Mouse (Mus musculus) megakaryocyte, adult 5-6 weeks (primary cell): ENCODE results near the gene Alk. TPM values are rescaled to one million over a fixed set of nuclear protein-coding genes. Genes with fewer than 3 reads are reported as not detected.

ENCODE experiments used
- ATAC-seq: 2 replicates; pipeline ENCODE4 v1.8.0; 2016; ENCODE audit warnings: mild to moderate bottlenecking, inconsistent platforms; ENCODE audit not compliant: poor library complexity, severe bottlenecking
- total RNA-seq, 2 experiments: library from RNA; stranded (forward) in 1 of 2; stranded (reverse) in 1 of 2; fragments of 153-499, 151-499 nt in 1 of 2; fragments of 221-1000, 200-1000 nt in 1 of 2; gene quantifications; 2 replicates each; pipeline versions ENCODE4 v1.2.3 to v1.2.4; 2015 to 2017

Gene Alk
- total RNA-seq, 2 experiments from 2014 or later = not detected

DNA sequence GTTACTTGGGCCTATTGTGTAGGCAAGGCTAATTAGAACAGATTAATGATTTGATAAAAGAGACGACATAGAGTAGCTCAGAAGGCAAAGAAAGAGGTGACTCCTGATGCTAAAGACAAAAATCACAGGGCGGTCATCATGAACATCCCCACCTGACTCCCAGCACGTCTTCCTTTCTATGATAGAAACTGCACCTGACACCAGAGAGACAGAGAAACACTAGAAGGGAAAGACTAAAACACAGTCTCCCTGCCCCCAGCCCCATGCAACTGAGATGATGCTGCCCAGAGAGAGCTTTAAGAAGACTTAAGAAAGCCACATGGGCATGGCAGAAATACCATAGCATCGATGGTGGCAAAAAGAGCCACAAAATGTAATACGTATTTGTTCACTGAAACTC is 330.2 kb downstream of the Alk start:
- ATAC-seq = no peak

DNA sequence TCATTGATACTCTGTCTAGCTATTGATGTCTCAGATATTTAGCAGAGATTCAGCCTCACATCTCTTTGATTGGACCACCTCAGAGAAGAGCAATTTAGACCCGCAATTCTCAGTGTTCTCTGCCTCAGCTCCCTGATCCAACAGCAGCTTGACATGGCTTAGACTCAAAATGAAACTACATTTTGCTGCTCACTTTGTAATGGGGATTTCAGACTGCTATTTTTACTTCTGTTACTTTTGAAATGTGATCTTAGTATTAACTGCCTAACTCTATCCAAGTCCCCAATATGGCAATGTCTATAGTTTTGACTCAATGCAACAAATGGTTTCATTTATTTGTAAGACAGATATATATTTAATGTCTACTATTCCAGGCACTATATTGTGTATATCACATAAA is 332.8 kb downstream of the Alk start:
- ATAC-seq = no peak

DNA sequence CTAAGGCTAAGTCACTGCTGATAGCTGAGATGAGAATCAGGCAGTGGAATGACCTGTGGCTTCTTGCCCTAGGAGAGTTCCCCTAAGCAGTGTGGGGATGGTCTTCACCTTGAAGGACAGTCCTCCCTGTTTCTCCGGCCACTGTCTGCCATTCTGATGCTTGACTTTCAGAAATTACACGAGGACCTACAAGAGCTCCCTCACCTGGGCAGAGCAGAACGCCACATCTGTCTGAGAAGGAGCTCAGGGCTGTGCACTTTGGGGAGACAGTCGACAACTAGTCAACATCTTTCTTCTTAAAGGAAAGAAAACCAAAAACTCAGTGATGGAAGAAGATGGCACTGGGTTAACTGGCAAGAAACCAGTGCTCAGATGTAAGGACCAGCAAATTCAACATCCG is 335.9 kb downstream of the Alk start:
- ATAC-seq = no peak

- ATAC-seq = no peak
Observed at GRCm38 (mm10) chr17:72265171-72266022, 339.0 kb downstream of the Alk start.

DNA sequence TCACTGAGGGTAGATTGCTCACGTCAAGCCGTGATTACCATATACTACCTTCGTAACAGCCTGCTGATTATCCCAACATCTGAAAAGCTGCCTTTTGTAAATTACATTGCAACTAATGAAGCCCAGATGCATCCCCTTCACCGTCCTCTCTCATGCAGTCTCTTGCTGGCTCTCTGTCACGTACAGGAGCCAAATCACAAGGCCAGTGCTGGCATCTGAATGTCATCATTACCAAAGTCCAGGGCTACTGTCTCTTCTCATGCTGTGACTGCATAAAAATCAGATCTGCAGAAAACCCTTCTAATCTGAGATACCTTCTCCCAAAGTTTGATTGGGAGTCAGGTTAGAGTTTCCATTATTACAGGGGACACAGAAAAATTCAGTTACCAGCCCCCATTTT is 351.0 kb downstream of the Alk start:
- ATAC-seq = no peak

DNA sequence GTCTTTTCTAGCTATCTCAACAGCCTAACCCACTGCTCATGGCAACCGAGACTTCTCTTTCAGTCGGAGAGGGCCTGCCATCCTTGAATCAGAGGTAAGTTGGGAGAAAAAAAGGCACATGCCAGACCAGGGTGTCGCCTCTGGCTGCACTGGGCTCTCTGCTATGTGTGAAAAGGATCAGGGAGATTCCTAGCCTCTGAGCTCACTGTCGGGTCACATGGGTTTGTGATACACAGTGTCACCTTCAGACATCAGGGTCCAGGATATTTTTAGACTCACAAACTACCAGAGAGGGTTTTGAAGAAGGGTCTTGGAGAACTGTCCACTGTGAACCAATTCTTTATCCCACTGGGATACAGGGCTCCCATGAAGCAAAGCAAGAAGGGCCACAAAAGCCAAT is 352.9 kb downstream of the Alk start:
- no peak for ATAC-seq

DNA sequence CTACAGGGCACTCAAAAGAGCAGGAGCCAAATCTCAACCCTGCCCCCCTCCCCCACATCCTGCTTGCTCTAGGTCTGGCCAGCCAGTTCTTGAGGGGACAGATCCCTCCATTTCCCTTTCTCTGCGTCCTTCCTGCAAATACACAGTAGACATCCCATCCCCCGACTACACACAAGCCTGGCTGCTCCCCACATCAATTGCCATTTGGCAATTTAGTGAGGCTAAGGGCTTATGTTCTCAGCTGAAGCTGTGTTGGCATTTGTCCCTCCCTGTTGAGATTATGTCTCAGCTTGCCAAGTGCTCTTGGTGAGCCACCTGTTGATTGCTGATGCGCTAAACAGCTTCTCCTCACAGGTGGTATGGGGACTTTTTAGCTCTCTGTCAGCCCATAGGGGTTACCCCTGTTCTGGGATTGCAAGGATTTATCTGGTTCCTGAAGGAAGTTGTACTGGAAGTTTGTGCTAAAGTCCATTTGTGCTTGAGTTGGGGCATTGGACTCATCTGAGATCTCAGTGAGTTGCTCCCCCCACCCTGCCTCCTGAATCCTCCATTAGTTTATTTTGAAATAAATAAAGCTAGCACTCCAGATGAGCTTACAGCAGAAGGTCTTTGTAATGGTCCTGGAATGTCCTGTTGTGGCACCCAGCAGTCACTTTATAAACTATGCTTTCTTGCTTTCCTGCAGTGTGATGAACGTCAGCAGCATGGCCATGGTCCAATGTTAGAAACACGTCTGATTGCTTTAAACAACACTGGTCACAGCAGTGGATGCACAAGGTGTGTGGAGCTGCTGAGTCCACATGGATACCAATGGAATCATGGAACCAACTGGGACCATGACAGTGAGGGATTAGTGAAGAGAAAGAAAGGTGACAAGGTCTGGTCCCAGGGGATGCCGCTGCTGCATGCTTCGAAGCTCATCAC is 353.7 kb downstream of the Alk start:
- ATAC-seq = no peak

- peak; percentile 77 for ATAC-seq
Observed at GRCm38 (mm10) chr17:72242036-72242435, 362.4 kb downstream of the Alk start.

GRCm38 (mm10) chr17:72237315-72237714 is 367.1 kb downstream of the Alk start:
- ATAC-seq = no peak

- ATAC-seq = no peak
Observed at GRCm38 (mm10) chr17:72230891-72231290, 373.5 kb downstream of the Alk start.

- no peak for ATAC-seq
Observed at GRCm38 (mm10) chr17:72218816-72219215, 385.6 kb downstream of the Alk start.

GRCm38 (mm10) chr17:72197576-72197975 is 406.9 kb downstream of the Alk start:
- ATAC-seq = no peak

- no peak for ATAC-seq
Observed at GRCm38 (mm10) chr17:72194976-72195650, 409.3 kb downstream of the Alk start.

DNA sequence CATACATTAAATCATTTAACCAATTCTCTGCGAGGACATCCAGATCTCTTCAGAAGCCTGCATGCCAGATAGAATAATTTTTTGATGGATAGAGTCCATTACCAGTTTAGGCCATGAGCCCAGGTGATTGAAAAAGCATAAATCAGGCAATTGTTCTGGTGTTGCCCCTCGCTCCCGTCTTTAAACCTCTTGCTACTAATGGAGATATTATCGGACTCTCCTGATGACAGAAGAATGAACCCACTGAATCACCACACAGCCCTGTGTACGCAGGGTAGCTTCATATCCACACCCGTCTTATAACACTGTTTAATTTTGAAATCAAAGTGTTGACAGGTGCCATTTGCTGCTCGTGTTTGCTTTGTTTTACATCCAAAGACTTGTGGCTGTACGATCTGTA is 413.9 kb downstream of the Alk start:
- ATAC-seq = no peak

DNA sequence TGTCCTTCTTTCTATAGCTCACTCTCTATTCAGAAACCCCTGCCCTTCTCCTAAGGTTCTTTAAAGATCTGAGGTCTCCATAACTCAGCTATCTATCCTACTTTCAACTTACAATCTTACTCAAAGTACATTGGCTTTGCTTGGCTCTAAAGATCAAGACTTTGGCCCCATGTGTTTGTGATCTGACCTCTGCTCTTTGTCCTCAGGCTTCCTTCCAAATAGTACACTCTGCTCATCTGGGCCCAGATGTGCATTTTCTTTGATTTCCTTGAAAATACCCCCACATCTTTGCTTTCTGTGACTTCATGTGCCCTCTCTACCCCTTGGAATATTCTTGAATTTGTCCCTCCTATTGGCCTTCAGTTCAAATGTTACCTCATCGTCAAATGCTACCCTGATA is 417.4 kb downstream of the Alk start:
- ATAC-seq = no peak

DNA sequence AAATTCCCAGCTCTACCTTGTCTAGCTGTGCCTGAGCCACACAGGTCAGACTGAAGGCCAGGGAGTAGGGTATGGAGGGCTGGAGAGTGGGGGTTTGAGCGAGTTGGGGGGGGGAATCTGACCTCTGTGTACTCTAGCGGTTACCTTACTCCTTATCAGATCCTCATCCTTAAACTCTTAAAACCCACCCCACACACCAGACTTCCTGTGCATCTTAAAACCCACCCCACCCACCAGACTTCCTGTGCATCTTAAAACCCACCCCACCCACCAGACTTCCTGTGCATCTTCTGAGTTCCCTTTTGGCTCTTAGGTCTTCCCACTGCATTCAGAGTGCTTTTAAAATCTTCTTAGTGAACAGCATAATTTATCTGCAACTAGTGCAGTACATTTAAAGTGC is 422.0 kb downstream of the Alk start:
- peak; percentile 70 for ATAC-seq

DNA sequence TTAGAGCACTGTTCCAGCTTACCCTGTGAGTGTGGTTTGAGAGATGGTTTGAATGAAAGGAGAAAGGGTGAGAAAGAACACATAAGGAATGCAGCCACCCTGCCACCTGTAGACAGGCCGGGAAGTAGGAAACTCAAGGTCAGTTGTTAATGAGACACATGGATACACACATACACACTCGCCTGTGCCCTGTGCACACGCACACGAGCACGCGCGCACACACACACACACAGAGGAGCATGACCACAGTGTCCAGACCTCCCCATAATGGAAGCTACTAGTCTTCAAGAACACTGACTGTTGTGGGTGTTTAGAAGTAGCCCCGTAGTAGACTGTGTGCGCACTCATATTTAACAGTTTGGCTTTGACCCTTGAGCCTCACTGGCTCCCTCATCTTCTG is 424.2 kb downstream of the Alk start:
- no peak for ATAC-seq

- ATAC-seq = peak; percentile 54
Observed at GRCm38 (mm10) chr17:72179722-72180140, 424.7 kb downstream of the Alk start.

GRCm38 (mm10) chr17:72173778-72174177 is 430.6 kb downstream of the Alk start:
- ATAC-seq = no peak

DNA sequence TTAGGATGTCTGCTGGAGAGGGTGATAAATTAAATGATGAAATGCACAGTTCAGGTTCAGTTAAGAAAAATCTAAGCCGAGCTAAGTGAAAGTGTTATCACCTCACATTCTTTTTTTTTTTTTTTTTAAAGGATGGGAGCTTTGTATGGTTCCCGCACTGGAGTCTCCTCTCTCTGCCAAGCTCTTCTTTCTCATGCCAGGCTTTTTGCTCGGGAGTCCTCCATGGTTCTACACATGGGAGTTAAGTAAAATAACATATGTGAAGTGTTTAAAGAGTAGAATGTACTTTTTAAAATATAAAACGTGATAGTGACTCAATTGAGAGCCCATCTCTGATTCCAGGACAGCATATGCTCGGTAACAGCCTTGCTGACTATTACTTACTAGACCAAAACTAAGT is 436.3 kb downstream of the Alk start:
- ATAC-seq = no peak

DNA sequence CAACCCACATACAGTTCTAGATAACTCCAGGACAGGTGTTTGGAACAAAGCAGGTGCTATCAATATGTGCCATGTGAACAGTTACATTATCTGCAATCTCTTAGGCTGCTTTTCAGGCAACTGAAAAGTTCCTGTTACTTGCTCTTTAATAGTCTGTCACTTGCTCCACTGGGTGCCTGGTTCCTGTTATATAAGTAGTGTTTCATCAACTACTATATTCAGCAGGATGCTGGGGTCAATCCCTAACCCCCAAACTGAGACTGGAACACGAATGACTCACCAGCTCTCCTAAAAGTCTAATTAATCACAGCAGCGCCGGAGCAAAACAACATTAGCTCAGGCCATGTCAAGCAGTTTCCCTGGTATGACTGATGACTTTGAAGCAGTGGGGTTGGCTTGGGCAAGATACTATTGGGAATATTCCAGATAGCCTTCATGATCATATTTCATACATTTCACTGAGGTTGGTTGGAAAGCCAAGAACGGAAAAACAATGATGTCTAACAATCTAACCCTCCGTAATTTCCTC is 445.5 kb downstream of the Alk start:
- ATAC-seq = peak; percentile 52
